Mouse (Mus musculus) lung, postnatal 25 days (tissue): ENCODE results near the gene Gm20388.

Experiments
- DNase-seq: peaks from one replicate; pipeline ENCODE4 v3.0.0; 2022; ENCODE audit warnings: low spot score

The Gm20388 gene

GRCm38 (mm10) chr8:122011066-122011588, 2100.5 kb downstream of the Gm20388 start:
- no peak for DNase-seq

GRCm38 (mm10) chr8:122014606-122015005, 2104.0 kb downstream of the Gm20388 start:
- DNase-seq: no peak

- peak; percentile 34 for DNase-seq
These were observed 2107.6 kb downstream of the Gm20388 start for GRCm38 (mm10) chr8:122018046-122018831.

- no peak for DNase-seq
These were observed 2108.5 kb downstream of the Gm20388 start for GRCm38 (mm10) chr8:122019162-122019561.

- DNase-seq: no peak
These were observed 2109.6 kb downstream of the Gm20388 start for GRCm38 (mm10) chr8:122020050-122020771.

GRCm38 (mm10) chr8:122021725-122022124, 2111.1 kb downstream of the Gm20388 start:
- DNase-seq: peak; percentile 45

- no peak for DNase-seq
These were observed 2111.6 kb downstream of the Gm20388 start for GRCm38 (mm10) chr8:122022274-122022673.

- no peak for DNase-seq
These were observed 2112.1 kb downstream of the Gm20388 start for GRCm38 (mm10) chr8:122022705-122023104.

GRCm38 (mm10) chr8:122025546-122025945, 2114.9 kb downstream of the Gm20388 start:
- DNase-seq: no peak

- DNase-seq: no peak
These were observed 2117.5 kb downstream of the Gm20388 start for GRCm38 (mm10) chr8:122028116-122028515.

- DNase-seq: no peak
These were observed 2120.3 kb downstream of the Gm20388 start for GRCm38 (mm10) chr8:122030965-122031364.

GRCm38 (mm10) chr8:122032741-122033140, 2122.1 kb downstream of the Gm20388 start:
- no peak for DNase-seq

GRCm38 (mm10) chr8:122035543-122035942, 2124.9 kb downstream of the Gm20388 start:
- no peak for DNase-seq

GRCm38 (mm10) chr8:122036325-122036724, 2125.7 kb downstream of the Gm20388 start:
- no peak for DNase-seq

- no peak for DNase-seq
These were observed 2126.6 kb downstream of the Gm20388 start for GRCm38 (mm10) chr8:122037279-122037678.

GRCm38 (mm10) chr8:122038076-122038475, 2127.4 kb downstream of the Gm20388 start:
- DNase-seq: no peak

- no peak for DNase-seq
These were observed 2128.8 kb downstream of the Gm20388 start for GRCm38 (mm10) chr8:122039452-122039851.

- no peak for DNase-seq
These were observed 2136.7 kb downstream of the Gm20388 start for GRCm38 (mm10) chr8:122047206-122047870.

- DNase-seq: no peak
These were observed 2138.6 kb downstream of the Gm20388 start for GRCm38 (mm10) chr8:122049266-122049665.

- no peak for DNase-seq
These were observed 2139.3 kb downstream of the Gm20388 start for GRCm38 (mm10) chr8:122049923-122050322.

- no peak for DNase-seq
These were observed 2140.0 kb downstream of the Gm20388 start for GRCm38 (mm10) chr8:122050620-122051019.

- DNase-seq: no peak
These were observed 2144.7 kb downstream of the Gm20388 start for GRCm38 (mm10) chr8:122055321-122055720.
